Mouse (Mus musculus) forebrain, embryonic 13.5 days (tissue): Measurements from ENCODE around the gene Stab2. TPM values are rescaled to one million over a fixed set of nuclear protein-coding genes. Genes with fewer than 3 reads are reported as not detected.

Experiments
- polyA plus RNA-seq: library from polyadenylated mRNA; unstranded; fragments of >200 nt; fragmentation: Nextera tagmentation; extraction: Ambion mirVana; gene quantifications from 2 replicates; pipeline ENCODE4 v1.2.1, GENCODE M21; 2015

Stab2 gene
- polyA plus RNA-seq, 1 experiment from 2014 or later: 0.09 TPM

Other genes with a start within 250 kb of the Stab2 start
- not detected in 2 replicates for gene Gm49358, start 244.1 kb downstream of the Stab2 start, polyA plus RNA-seq
- gene Nt5dc3, start 229.0 kb downstream of the Stab2 start, polyA plus RNA-seq: 3.5 and 4.3 TPM in 2 replicates
- 0.19 and 0.28 TPM in 2 replicates for gene 1700113H08Rik, start 50.0 kb upstream of the Stab2 start, polyA plus RNA-seq